Mouse (Mus musculus) limb, embryonic 11.5 days (tissue): ENCODE measurements around the gene Cldn14. TPM values are rescaled to one million over a fixed set of nuclear protein-coding genes. Genes with fewer than 3 reads are reported as not detected.

Experiments used
- ATAC-seq: fragments of 200-750 bp; cut with Nextera tagmentation; 2 replicates; pipeline ENCODE4 v1.8.0; 2017; ENCODE audit warnings: low read depth; ENCODE audit not compliant: insufficient number of reproducible peaks, low FRiP score, low TSS enrichment
- DNase-seq: peaks from one replicate; pipeline ENCODE4 v3.0.0-alpha.2; 2015; ENCODE audit warnings: low spot score
- H3K27ac ChIP-seq: fragments of 300-500 bp; sonication (generic); replicated peaks from 2 replicates; pipeline ENCODE4 v1.5.1; 2014; ENCODE audit warnings: low read depth, mild to moderate bottlenecking, low read length
- H3K27me3 ChIP-seq: fragments of 300-500 bp; sonication (generic); 2 replicates; pipeline ENCODE4 v1.6.1; 2014; ENCODE audit warnings: mild to moderate bottlenecking, low read length, mixed read lengths; ENCODE audit not compliant: control insufficient read depth, insufficient read depth
- H3K36me3 ChIP-seq: fragments of 300-500 bp; sonication (generic); 2 replicates; pipeline ENCODE4 v1.6.1; 2014; ENCODE audit warnings: mild to moderate bottlenecking, low read length, moderate library complexity, mixed read lengths; ENCODE audit not compliant: control insufficient read depth, insufficient read depth
- H3K4me1 ChIP-seq: fragments of 300-500 bp; sonication (generic); 2 replicates; pipeline ENCODE4 v1.6.1; 2014; ENCODE audit warnings: low read length, mixed read lengths; ENCODE audit not compliant: control insufficient read depth, insufficient read depth
- H3K4me2 ChIP-seq: fragments of 300-500 bp; sonication (generic); 2 replicates; pipeline ENCODE4 v1.6.1; 2014; ENCODE audit warnings: low read depth, mild to moderate bottlenecking, moderate library complexity; ENCODE audit not compliant: severe bottlenecking
- H3K4me3 ChIP-seq: fragments of 300-500 bp; sonication (generic); 2 replicates; pipeline ENCODE4 v1.5.1; 2014; ENCODE audit warnings: low read depth, low read length
- H3K9ac ChIP-seq: fragments of 300-500 bp; sonication (generic); 2 replicates; pipeline ENCODE4 v1.6.1; 2014; ENCODE audit warnings: mild to moderate bottlenecking, low read length
- H3K9me3 ChIP-seq: fragments of 300-500 bp; sonication (generic); 2 replicates; pipeline ENCODE4 v1.6.1; 2016; ENCODE audit warnings: low read length; ENCODE audit not compliant: control insufficient read depth
- WGBS: fragments of 180-500 bp; shearing (Covaris S2); extraction: QIAGEN DNeasy Blood & Tissue Kit; methylation state at CpG from one replicate; pipeline ENCODE4 v1.1.7; 2014; 5-methylcytosine and 5-hydroxymethylcytosine counted together
- polyA plus RNA-seq: library from polyadenylated mRNA; unstranded; fragments of >200 nt; fragmentation: Nextera tagmentation; extraction: Ambion mirVana; gene quantifications from 2 replicates; pipeline ENCODE4 v1.2.1, GENCODE M21; 2014

The Cldn14 gene
- polyA plus RNA-seq = not detected in 2 replicates

DNA sequence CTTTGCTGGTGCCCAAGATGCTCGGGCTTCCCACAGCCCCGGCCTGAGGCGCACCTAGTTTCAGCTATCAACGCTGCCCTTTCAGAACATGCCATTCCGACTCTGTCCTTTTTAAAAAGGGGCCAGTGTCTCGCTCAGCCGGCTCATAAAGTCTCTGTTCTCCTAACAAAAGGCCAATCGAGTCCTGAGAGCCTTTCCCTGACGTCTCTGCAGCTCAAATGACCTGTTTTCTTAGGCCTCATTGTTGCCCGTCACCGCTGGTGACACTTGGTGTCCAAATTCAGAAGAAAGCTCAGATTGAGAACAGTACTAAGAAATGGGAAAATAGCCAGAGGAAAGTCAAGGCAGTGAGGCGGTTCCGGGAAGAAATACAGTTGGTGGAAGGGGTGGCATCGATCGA, at the start of gene Cldn14:
TSS of gene Cldn14 (minus strand) at position 101 of the 400 bp plus-strand sequence.
- WGBS = 79% methylated on average over 15 of the region's 15 CpGs

DNA sequence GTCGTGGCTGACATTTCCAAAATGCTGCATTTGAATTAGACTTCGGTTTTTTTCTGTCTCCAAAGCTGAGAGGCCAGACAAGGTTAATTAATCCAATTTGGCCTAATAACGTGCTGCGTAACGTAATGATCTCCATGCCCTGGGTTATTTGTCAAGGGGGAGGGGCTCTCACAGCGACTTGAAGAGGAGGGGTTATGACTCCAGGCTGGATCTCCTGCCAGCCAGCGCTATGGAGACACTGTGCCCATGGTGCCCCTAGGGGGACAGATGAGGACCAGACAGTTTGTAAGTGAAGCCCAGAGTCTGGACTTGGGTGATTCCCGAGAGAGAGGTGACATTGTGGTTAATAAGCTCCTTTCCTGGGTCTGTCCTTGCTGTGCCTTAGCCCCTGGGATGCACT, 46.9 kb upstream of the Cldn14 start:
- no peaks in the 10 kb centered on the region for H3K36me3 ChIP-seq
- 22% methylated on average over 8 of the region's 8 CpGs for WGBS
- no peak overlapping the region for H3K27ac ChIP-seq
- peaks cover 9% of the 10 kb centered on the region for H3K4me1 ChIP-seq
- H3K9ac ChIP-seq = no peak overlapping the region
- peaks cover 5% of the 10 kb centered on the region; the same call in 1 of the 2 replicates for H3K27me3 ChIP-seq
- no peak overlapping the region for H3K4me2 ChIP-seq
- no peak overlapping the region for H3K4me3 ChIP-seq
- H3K9me3 ChIP-seq = no peaks in the 10 kb centered on the region
- ATAC-seq (no peak), DNase-seq (no peak)

More for the DNA sequence above, at the start of gene Cldn14:
- Histone ChIP-seq H3K27ac (no peak within 1 kb of the TSS), H3K9ac (no peak within 1 kb of the TSS), H3K4me3 (no peak within 1 kb of the TSS), H3K4me1 (peaks cover 14% of the 10 kb centered on the region), H3K27me3 (no peaks in the 10 kb centered on the region), H3K4me2 (no peak within 1 kb of the TSS), H3K36me3 (no peaks in the 10 kb centered on the region), H3K9me3 (no peaks in the 10 kb centered on the region)
- no peak for DNase-seq
- ATAC-seq = no peak

DNA sequence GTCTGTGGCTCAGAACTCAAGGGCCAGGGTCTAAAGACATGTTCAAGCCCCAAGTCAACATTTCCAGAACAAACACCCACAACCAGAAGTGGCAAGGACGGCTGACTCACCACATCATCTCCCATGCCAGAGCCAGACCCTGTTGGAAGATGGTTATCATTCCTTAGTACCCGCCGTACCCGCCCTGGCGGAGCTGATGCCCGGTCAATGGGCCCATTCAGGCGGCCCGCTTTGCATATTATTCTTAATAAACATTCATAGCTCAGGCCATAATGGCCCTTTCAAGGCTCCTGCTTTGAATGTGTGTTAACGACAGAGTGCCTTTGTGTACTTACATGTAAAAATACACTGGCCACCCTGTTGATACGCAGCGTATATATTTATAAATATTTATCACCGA, 46.5 kb upstream of the Cldn14 start:
- H3K27me3 ChIP-seq = peaks cover 5% of the 10 kb centered on the region; the same call in 1 of the 2 replicates
- H3K4me3 ChIP-seq = no peak overlapping the region
- H3K4me1 ChIP-seq = peaks cover 9% of the 10 kb centered on the region
- H3K4me2 ChIP-seq = no peak overlapping the region
- no peak overlapping the region for H3K27ac ChIP-seq
- no peak overlapping the region for H3K9ac ChIP-seq
- H3K36me3 ChIP-seq = no peaks in the 10 kb centered on the region
- ATAC-seq (no peak), DNase-seq (no peak)
- WGBS = 80% methylated on average over 12 of the region's 12 CpGs
- H3K9me3 ChIP-seq = no peaks in the 10 kb centered on the region

DNA sequence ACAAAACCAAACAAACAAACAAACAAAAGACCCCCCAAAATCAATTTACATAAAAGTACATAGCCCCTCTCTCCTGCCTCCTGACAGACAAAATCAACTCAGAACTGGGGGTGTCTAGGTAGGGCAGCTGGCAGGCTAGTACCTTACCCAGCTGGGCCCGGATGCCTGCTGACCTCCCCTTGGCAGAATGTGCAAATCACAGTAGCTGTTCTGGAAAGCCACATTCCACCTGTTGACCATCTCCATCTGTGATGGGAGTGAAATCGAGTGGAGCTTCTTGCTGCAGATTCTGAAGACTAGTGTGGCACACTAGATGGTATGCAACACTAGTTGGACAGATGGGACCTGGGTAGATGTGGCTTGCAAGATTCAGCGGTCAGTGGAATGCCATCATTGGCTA, 41.7 kb upstream of the Cldn14 start:
- WGBS = 96% methylated on average over 3 of the region's 3 CpGs

DNA sequence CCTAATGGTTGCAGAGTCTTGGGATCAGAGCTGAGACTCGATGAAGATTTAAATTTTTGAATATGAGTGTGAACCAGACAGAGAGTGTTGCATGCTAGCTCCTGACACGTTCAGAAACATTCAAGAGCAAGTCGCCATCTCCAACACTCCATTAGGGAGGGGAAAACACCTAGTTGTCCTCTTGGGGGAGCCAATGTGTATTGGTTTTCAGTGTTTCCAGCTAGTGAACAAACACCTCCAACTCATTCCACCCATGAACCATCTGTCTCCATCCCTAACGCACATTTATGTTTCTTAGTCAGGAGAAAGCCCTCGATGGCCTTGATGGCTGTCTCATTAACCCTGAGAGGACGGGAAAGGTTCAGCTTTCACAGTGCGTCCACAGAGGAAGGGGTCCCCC, 36.4 kb upstream of the Cldn14 start:
- Histone ChIP-seq H3K9me3 (no peaks in the 10 kb centered on the region), H3K36me3 (no peaks in the 10 kb centered on the region; the same call in 1 of the 2 replicates), H3K9ac (no peak overlapping the region), H3K4me2 (no peak overlapping the region), H3K27ac (no peak overlapping the region), H3K4me3 (no peak overlapping the region), H3K27me3 (peaks cover 3% of the 10 kb centered on the region; the same call in 1 of the 2 replicates), H3K4me1 (peaks cover 8% of the 10 kb centered on the region)
- ATAC-seq (no peak), DNase-seq (no peak)
- WGBS = 22% methylated on average over 7 of the region's 7 CpGs

More for the DNA sequence above, 41.7 kb upstream of the Cldn14 start:
- DNase-seq = no peak
- no peak overlapping the region for H3K9ac ChIP-seq
- H3K27me3 ChIP-seq = peaks cover 5% of the 10 kb centered on the region; the same call in 1 of the 2 replicates
- H3K36me3 ChIP-seq = no peaks in the 10 kb centered on the region; the same call in 1 of the 2 replicates
- H3K4me2 ChIP-seq = no peak overlapping the region
- H3K9me3 ChIP-seq = no peaks in the 10 kb centered on the region
- no peak for ATAC-seq
- H3K4me1 ChIP-seq = no peaks in the 10 kb centered on the region
- no peak overlapping the region for H3K27ac ChIP-seq
- no peak overlapping the region for H3K4me3 ChIP-seq

DNA sequence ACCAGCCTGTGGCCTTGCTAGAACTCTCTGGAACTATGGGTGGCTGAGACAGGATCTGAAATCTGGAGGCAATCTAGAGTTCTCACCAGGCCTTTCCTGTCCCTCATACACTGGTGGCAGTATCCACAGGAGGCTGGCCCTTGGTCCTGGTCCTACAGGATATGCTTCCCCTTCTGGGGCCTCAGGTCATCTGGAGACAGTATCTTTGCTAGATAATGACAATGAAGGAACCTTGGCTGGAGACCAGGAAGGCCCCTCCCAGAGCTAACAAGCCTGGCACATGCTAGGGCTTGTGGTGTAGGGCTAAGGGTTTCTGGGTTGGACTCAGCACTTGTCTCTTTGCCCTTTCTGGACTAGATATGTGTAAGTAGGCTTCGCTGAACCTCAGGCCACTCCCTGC, 35.2 kb upstream of the Cldn14 start:
- Histone ChIP-seq H3K4me3 (no peak overlapping the region), H3K4me2 (no peak overlapping the region), H3K36me3 (no peaks in the 10 kb centered on the region), H3K4me1 (peaks cover 8% of the 10 kb centered on the region), H3K9me3 (no peaks in the 10 kb centered on the region), H3K27ac (no peak overlapping the region), H3K9ac (no peak overlapping the region), H3K27me3 (peaks cover 3% of the 10 kb centered on the region; the same call in 1 of the 2 replicates)
- DNase-seq = no peak
- 95% methylated on average over 1 of the region's 1 CpGs for WGBS
- no peak for ATAC-seq

DNA sequence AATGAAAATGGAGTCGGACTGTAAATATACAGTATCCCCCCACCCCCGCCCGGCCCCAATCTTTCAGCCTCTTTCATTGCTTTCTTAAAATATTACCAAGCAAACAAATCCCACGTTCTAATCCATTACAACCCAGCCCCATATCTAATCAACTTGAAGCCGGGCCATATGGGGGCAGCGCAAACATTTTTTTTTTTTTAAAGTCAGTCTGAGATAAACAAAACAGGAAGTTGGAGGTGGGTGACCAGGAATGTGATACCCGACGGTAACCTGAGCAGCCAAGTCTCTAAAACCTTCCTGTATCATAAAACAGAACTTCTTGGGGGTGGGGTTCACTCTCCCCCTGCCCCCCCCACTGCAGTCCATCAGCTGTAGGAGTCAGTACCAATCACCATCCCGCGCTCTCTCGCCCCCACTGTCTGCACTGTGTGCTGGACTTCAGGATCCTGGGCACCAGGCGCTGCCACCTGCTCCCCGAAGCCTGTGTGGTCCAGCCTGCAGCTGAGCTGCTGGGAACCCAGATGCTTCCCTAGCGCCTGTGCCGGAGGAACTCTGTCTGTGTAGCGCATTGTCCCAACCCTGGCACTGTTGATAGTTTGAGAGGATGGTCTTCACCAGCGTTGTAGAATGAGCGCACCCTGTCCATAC, 32.6 kb upstream of the Cldn14 start:
- peak overlapping the region; percentile 2 for H3K4me2 ChIP-seq
- peak; percentile 59; the same call in 1 of the 2 replicates for ATAC-seq
- no peak overlapping the region for H3K27ac ChIP-seq
- H3K9me3 ChIP-seq = no peaks in the 10 kb centered on the region
- H3K36me3 ChIP-seq = no peaks in the 10 kb centered on the region
- peak; percentile 66 for DNase-seq
- H3K9ac ChIP-seq = no peak overlapping the region
- H3K4me1 ChIP-seq = peaks cover 8% of the 10 kb centered on the region
- H3K4me3 ChIP-seq = no peak overlapping the region
- 48% methylated on average over 18 of the region's 18 CpGs for WGBS
- H3K27me3 ChIP-seq = peaks cover 3% of the 10 kb centered on the region; the same call in 1 of the 2 replicates

DNA sequence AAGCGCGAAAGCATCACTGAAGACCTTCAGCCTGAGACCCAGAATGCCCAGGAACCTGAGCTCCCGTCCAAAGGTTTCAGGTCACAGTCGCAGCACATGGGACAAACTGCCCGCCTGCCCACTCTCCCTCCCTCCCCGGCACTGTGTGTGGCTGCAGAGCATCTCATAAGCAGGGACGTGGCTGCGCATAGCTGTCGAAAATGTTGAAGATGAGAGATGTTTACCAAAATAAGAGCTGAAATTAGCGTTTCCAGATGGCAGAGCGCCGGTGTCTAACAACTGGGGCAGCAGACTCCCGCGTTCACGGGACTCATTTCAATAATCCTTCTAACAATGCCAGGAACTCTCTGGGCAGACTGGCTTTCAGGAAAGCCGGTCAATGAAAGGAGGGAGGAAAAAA, 31.8 kb upstream of the Cldn14 start:
- Histone ChIP-seq H3K4me1 (peaks cover 8% of the 10 kb centered on the region), H3K4me2 (peak overlapping the region; percentile 2; the same call in 1 of the 2 replicates), H3K9me3 (no peaks in the 10 kb centered on the region), H3K9ac (no peak overlapping the region), H3K27ac (no peak overlapping the region), H3K27me3 (peaks cover 3% of the 10 kb centered on the region; the same call in 1 of the 2 replicates), H3K4me3 (no peak overlapping the region), H3K36me3 (no peaks in the 10 kb centered on the region)
- DNase-seq (no peak), ATAC-seq (no peak)
- 26% methylated on average over 16 of the region's 16 CpGs for WGBS
